Mouse (Mus musculus) embryonic facial prominence, embryonic 14.5 days (tissue): Measurements from ENCODE around the gene Nmi. TPM values are rescaled to one million over a fixed set of nuclear protein-coding genes. Genes with fewer than 3 reads are reported as not detected.

ENCODE experiments used
- ATAC-seq: fragments of 200-750 bp; cut with Nextera tagmentation; 2 replicates; pipeline ENCODE4 v1.8.0; 2017; ENCODE audit warnings: low read depth, moderate number of reproducible peaks, moderate TSS enrichment
- DNase-seq: peaks from one replicate; pipeline ENCODE4 v3.0.0-alpha.2; 2015; ENCODE audit warnings: low spot score
- H3K27ac ChIP-seq: fragments of 300-500 bp; sonication (generic); replicated peaks from 2 replicates; pipeline ENCODE4 v1.5.1; 2014; ENCODE audit warnings: low read depth, mild to moderate bottlenecking, low read length, moderate library complexity
- H3K27me3 ChIP-seq: fragments of 300-500 bp; sonication (generic); replicated peaks from 2 replicates; pipeline ENCODE4 v1.6.1; 2014; ENCODE audit warnings: low read length; ENCODE audit not compliant: control insufficient read depth, insufficient read depth
- H3K36me3 ChIP-seq: fragments of 300-500 bp; sonication (generic); 2 replicates; pipeline ENCODE4 v1.6.1; 2014; ENCODE audit warnings: low read length, mixed read lengths; ENCODE audit not compliant: control insufficient read depth, insufficient read depth
- H3K4me1 ChIP-seq: fragments of 300-500 bp; sonication (generic); 2 replicates; pipeline ENCODE4 v1.6.1; 2014; ENCODE audit warnings: antibody characterized with exemption, low read length; ENCODE audit not compliant: control insufficient read depth, insufficient read depth
- H3K4me2 ChIP-seq: fragments of 300-500 bp; sonication (generic); 2 replicates; pipeline ENCODE4 v1.6.1; 2014; ENCODE audit warnings: low read depth, mild to moderate bottlenecking, low read length, moderate library complexity, mixed read lengths
- H3K4me3 ChIP-seq: fragments of 300-500 bp; sonication (generic); 2 replicates; pipeline ENCODE4 v1.5.1; 2014; ENCODE audit warnings: low read depth, mild to moderate bottlenecking, low read length
- H3K9ac ChIP-seq: fragments of 300-500 bp; sonication (generic); 2 replicates; pipeline ENCODE4 v1.6.1; 2014; ENCODE audit warnings: low read depth, mild to moderate bottlenecking, low read length, moderate library complexity, mixed read lengths
- H3K9me3 ChIP-seq: fragments of 300-500 bp; sonication (generic); 2 replicates; pipeline ENCODE4 v1.6.1; 2016; ENCODE audit warnings: low read length; ENCODE audit not compliant: control insufficient read depth
- WGBS: fragments of 180-500 bp; shearing (Covaris S2); extraction: QIAGEN DNeasy Blood & Tissue Kit; methylation state at CpG from one replicate; pipeline ENCODE4 v1.1.7; 2014; 5-methylcytosine and 5-hydroxymethylcytosine counted together
- polyA plus RNA-seq: library from polyadenylated mRNA; unstranded; fragments of >200 nt; fragmentation: Nextera tagmentation; extraction: Ambion mirVana; gene quantifications from 2 replicates; pipeline ENCODE4 v1.2.1, GENCODE M21; 2014

Nmi gene
- polyA plus RNA-seq, 1 experiment from 2014 or later, result 12.9 TPM

DNA sequence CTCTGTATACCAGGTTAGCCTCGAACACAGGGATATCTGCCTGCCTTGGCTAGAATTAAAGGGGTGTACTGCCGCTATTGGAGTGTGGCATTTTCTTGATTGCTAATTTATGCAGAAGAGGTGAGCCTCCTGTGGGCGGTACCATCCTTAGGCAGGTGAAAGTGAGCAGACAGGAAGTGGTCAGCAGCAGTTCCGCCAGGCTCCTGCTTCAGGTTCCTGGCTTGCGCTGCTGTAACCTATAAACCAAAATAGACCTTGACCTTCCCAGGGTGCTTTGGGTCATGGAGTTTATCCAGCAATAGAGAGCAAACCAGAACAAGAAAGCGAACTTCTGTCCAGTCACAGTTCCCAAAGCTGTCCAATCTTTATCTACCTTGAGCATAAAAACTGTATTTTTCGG, 37.4 kb downstream of the Nmi start:
- Histone ChIP-seq H3K27me3 (no peaks in the 10 kb centered on the region), H3K4me2 (no peak overlapping the region), H3K9me3 (no peaks in the 10 kb centered on the region), H3K4me3 (no peak overlapping the region), H3K4me1 (peaks cover 4% of the 10 kb centered on the region; the same call in 1 of the 2 replicates), H3K9ac (no peak overlapping the region), H3K27ac (no peak overlapping the region), H3K36me3 (no peaks in the 10 kb centered on the region)
- DNase-seq (no peak), ATAC-seq (no peak)
- WGBS, result 94% methylated on average over 7 of the region's 7 CpGs

DNA sequence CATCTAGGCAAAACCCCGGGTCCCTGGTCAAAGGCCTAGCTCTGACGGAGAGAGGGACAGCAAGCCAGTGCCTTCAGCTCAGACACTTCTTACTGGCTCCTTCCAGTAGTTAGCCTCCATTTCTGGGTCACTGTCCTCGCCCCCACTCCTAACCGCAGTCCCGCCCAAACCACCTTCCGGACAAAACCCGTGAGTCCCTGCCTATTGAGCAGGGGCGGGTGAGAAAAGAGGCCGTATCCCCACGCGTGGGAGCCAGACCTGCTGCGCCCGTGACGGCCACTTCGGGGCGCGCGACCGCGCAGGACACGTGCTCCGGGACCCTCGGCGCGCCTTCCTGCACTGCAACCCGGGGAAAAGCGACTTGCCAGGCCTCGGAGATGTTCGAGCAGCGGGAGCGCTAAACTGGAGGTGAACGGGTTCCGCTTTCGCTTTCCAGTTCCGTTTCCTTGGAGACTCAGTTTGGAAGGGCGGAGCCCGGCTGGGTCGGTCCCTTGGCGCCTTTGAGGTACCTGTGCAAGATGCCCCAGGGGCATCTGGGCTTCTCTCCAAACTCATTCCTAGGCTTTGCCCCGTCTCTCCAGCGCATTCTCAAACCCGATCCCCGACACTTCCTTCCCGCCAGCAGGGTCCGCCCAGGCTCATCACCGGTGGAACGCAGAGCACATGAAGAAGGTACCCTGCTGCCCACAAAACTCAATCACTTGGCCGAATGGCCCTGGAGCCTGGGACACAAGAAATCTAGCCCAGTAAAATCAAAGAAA, 38.5 kb downstream of the Nmi start, which contains the start of gene Rbm43:
Gene Rbm43 (minus strand): TSS at position 590 of the 761 bp plus-strand sequence.
- 2% methylated on average over 40 of the region's 48 CpGs for WGBS
- peak; percentile 83 for ATAC-seq

GRCm38 (mm10) chr2:51933341-51934134, 39.8 kb downstream of the Nmi start:
- no peak overlapping the region for H3K27ac ChIP-seq
- H3K4me3 ChIP-seq, result peak overlapping the region; percentile 45; the same call in 1 of the 2 replicates
- no peak for DNase-seq
- H3K27me3 ChIP-seq, result no peaks in the 10 kb centered on the region
- H3K4me1 ChIP-seq, result peaks cover 4% of the 10 kb centered on the region; the same call in 1 of the 2 replicates
- H3K4me2 ChIP-seq, result peak overlapping the region; percentile 86
- no peaks in the 10 kb centered on the region for H3K9me3 ChIP-seq
- ATAC-seq, result no peak
- H3K9ac ChIP-seq, result peak overlapping the region; percentile 16; the same call in 1 of the 2 replicates
- H3K36me3 ChIP-seq, result no peaks in the 10 kb centered on the region
- WGBS, result 63% methylated on average over 12 of the region's 12 CpGs

More for the DNA sequence above, 38.5 kb downstream of the Nmi start, which contains the start of gene Rbm43:
- Histone ChIP-seq H3K4me2 (peak within 1 kb of the TSS; percentile 86), H3K9me3 (no peaks in the 10 kb centered on the region), H3K4me3 (peak within 1 kb of the TSS; percentile 45), H3K4me1 (peaks cover 4% of the 10 kb centered on the region; the same call in 1 of the 2 replicates), H3K27ac (peak within 1 kb of the TSS; percentile 70), H3K36me3 (no peaks in the 10 kb centered on the region), H3K27me3 (no peaks in the 10 kb centered on the region), H3K9ac (peak within 1 kb of the TSS; percentile 57)
- peak; percentile 87 for DNase-seq

- Histone ChIP-seq H3K4me1 (peaks cover 4% of the 10 kb centered on the region; the same call in 1 of the 2 replicates), H3K4me3 (no peak overlapping the region), H3K4me2 (no peak overlapping the region), H3K9ac (no peak overlapping the region), H3K27ac (no peak overlapping the region), H3K9me3 (no peaks in the 10 kb centered on the region), H3K27me3 (no peaks in the 10 kb centered on the region), H3K36me3 (peaks cover 4% of the 10 kb centered on the region)
- 84% methylated on average over 7 of the region's 7 CpGs for WGBS
- no peak for ATAC-seq
- DNase-seq, result no peak
Measured at GRCm38 (mm10) chr2:51931241-51931640, 42.1 kb downstream of the Nmi start.

DNA sequence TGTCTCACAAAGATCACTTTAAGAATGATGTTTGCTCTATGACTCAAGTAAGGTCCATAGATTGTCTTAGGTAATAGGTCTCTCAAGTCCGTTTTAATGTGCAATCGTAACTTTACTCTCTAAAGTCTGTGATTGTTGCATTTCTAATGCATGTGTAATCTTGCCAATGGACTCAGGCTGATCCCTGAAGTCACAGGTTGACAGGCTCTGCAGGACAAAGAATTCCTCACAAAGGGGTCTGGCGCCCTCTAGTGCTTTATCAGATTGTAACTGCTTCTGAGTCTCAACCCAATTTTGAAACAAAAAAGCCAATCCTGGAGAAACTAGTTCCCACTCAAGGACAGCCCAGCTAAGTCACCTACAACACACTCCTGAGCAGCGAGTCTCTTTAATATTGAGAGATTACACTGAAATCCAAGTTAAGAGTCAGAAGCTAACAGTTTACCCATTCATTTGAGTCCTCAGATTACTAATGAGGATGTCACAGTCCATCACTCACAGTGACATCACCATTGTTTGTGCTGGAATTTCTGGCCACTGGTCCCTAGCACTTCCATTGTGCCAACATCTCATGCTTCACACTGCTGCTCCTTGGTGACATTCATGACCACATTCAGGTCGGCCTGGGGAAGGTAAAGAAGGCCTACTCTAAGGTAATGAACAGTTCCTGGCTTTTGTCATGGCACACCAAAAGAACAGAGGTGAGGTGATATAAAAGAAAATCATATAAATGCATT, 58.2 kb downstream of the Nmi start:
- no peak overlapping the region for H3K27ac ChIP-seq
- ATAC-seq (peak; percentile 57; the same call in 1 of the 2 replicates), DNase-seq (peak; percentile 93)
- peaks cover 7% of the 10 kb centered on the region for H3K4me1 ChIP-seq
- no peak overlapping the region for H3K4me2 ChIP-seq
- 13% methylated on average over 5 of the region's 5 CpGs for WGBS
- no peak overlapping the region for H3K4me3 ChIP-seq
- H3K9me3 ChIP-seq, result no peaks in the 10 kb centered on the region
- H3K36me3 ChIP-seq, result no peaks in the 10 kb centered on the region
- H3K9ac ChIP-seq, result no peak overlapping the region
- H3K27me3 ChIP-seq, result no peaks in the 10 kb centered on the region

GRCm38 (mm10) chr2:51914532-51914931, 58.8 kb downstream of the Nmi start:
- H3K27me3 ChIP-seq, result no peaks in the 10 kb centered on the region
- WGBS, result 53% methylated on average over 7 of the region's 7 CpGs
- H3K9me3 ChIP-seq, result no peaks in the 10 kb centered on the region
- H3K27ac ChIP-seq, result no peak overlapping the region
- DNase-seq (no peak), ATAC-seq (no peak)
- no peak overlapping the region for H3K4me3 ChIP-seq
- no peaks in the 10 kb centered on the region for H3K36me3 ChIP-seq
- peaks cover 7% of the 10 kb centered on the region for H3K4me1 ChIP-seq
- H3K9ac ChIP-seq, result no peak overlapping the region
- H3K4me2 ChIP-seq, result no peak overlapping the region

GRCm38 (mm10) chr2:51912740-51913139, 60.6 kb downstream of the Nmi start:
- H3K27me3 ChIP-seq, result no peaks in the 10 kb centered on the region
- no peaks in the 10 kb centered on the region for H3K9me3 ChIP-seq
- peak; percentile 75 for DNase-seq
- H3K9ac ChIP-seq, result no peak overlapping the region
- H3K4me3 ChIP-seq, result no peak overlapping the region
- WGBS, result 17% methylated on average over 6 of the region's 6 CpGs
- no peak overlapping the region for H3K27ac ChIP-seq
- H3K4me1 ChIP-seq, result peaks cover 7% of the 10 kb centered on the region
- no peak overlapping the region for H3K4me2 ChIP-seq
- no peaks in the 10 kb centered on the region for H3K36me3 ChIP-seq
- 0 out of 2 replicates have a peak, but pooled peaks have one; percentile 33 for ATAC-seq

GRCm38 (mm10) chr2:51911864-51912263, 61.4 kb downstream of the Nmi start:
- Histone ChIP-seq H3K27me3 (no peaks in the 10 kb centered on the region), H3K4me1 (peaks cover 7% of the 10 kb centered on the region), H3K9me3 (no peaks in the 10 kb centered on the region), H3K4me2 (no peak overlapping the region), H3K9ac (no peak overlapping the region), H3K36me3 (no peaks in the 10 kb centered on the region), H3K4me3 (no peak overlapping the region), H3K27ac (no peak overlapping the region)
- DNase-seq (no peak), ATAC-seq (no peak)
- WGBS, result 66% methylated on average over 2 of the region's 2 CpGs
